Comparison of ENCODE assay signal across 10 mouse cellular contexts in the genomic region with DNA sequence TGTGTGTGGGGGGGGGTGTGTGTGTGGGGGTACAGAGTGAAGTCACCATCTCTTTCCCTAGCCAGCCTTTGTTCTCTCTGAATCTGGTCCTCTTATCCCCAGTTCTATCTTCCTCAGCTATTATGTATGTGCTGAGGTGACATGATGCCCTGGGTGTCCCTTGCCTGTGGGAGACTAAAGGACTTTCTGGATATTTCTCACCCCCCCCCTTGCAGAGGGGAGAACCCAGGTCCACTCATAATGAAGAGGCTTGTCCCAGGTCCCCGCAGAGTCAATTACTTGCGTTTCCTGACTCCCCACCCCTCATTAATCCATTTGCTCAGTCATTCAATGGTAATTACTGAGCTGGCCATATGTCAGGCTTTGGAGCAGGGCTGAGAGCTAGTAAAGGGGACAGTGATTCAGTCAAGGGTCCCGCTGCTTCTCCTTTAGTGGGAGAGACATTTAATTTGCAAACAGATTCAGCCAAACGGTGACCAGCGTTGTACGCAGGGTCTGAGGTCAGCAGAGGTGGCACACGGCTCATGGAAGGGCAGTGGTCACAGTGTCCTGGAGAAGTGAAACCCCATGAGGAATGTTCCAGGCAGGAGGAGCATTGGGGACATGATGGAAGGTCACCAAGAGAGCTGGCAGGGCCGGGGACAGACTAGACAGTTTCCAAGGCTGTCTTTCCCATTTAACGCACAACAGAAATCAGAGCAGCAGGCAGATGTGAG.
DNase-seq lines count a peak whose midpoint lies in the region; ATAC-seq lines count a peak whose summit lies in the region.
"Had no signal": no experiment of that assay in that cellular context is flagged by ENCODE, and none has a peak within 500 bp of the region (broad histone marks: within the 10 kb centered on the region; RNA-seq: fewer than 3 reads in every experiment).

No protein-coding gene starts in this region.

- no peak overlapping the region for H3K9ac ChIP-seq in hindbrain, embryonic 11.5 days (ENCODE audit: low read depth, low read length)
- H3K9ac ChIP-seq in midbrain, embryonic 16.5 days (ENCODE audit: low read depth, low read length), result 0 out of 2 replicates have a peak overlapping the region, but pooled peaks have one; percentile 23
- H3K9ac ChIP-seq in kidney, embryonic 14.5 days (ENCODE audit: low read depth, low read length), result no peak overlapping the region
- H3K9ac ChIP-seq: heart, embryonic 12.5 days; intestine, embryonic 15.5 days had no signal

- H3K36me3 ChIP-seq in hindbrain, embryonic 11.5 days (ENCODE audit: control insufficient read depth, insufficient read depth, low read length), result no peaks in the 10 kb centered on the region
- H3K36me3 ChIP-seq in midbrain, embryonic 16.5 days (ENCODE audit: control insufficient read depth, insufficient read depth, low read length), result no peaks in the 10 kb centered on the region
- H3K36me3 ChIP-seq in kidney, embryonic 14.5 days (ENCODE audit: control insufficient read depth, insufficient read depth, low read length), result no peaks in the 10 kb centered on the region
- H3K36me3 ChIP-seq: heart, embryonic 12.5 days; intestine, embryonic 15.5 days had no signal

- no peak overlapping the region for H3K4me3 ChIP-seq in hindbrain, embryonic 11.5 days (ENCODE audit: low read depth, low read length)
- H3K4me3 ChIP-seq in midbrain, embryonic 16.5 days (ENCODE audit: low read depth, low read length), result no peak overlapping the region
- H3K4me3 ChIP-seq in kidney, embryonic 14.5 days (ENCODE audit: low read length), result no peak overlapping the region
- H3K4me3 ChIP-seq: heart, embryonic 12.5 days; intestine, embryonic 15.5 days had no signal

- peak; percentile 53 for ATAC-seq in hindbrain, embryonic 11.5 days (ENCODE audit: low FRiP score)
- no peak for ATAC-seq in midbrain, embryonic 16.5 days
- ATAC-seq in kidney, embryonic 14.5 days (ENCODE audit: low FRiP score, low TSS enrichment), result no peak

- H3K9me3 ChIP-seq in hindbrain, embryonic 11.5 days (ENCODE audit: control insufficient read depth, low read length), result no peaks in the 10 kb centered on the region
- H3K9me3 ChIP-seq in midbrain, embryonic 16.5 days (replicated peaks; ENCODE audit: control insufficient read depth, low read length, poor library complexity, severe bottlenecking), result no peaks in the 10 kb centered on the region
- 0 out of 2 replicates have a peak, but pooled peaks cover 2% of the 10 kb centered on the region for H3K9me3 ChIP-seq in kidney, embryonic 14.5 days (ENCODE audit: control insufficient read depth, low read length)
- H3K9me3 ChIP-seq: intestine, embryonic 15.5 days had no signal

- no peak overlapping the region for H3K4me2 ChIP-seq in hindbrain, embryonic 11.5 days (replicated peaks; ENCODE audit: low read depth, low read length)
- no peak overlapping the region for H3K4me2 ChIP-seq in midbrain, embryonic 16.5 days (ENCODE audit: low read length)
- no peak overlapping the region for H3K4me2 ChIP-seq in kidney, embryonic 14.5 days (replicated peaks; ENCODE audit: low read depth, low read length)
- H3K4me2 ChIP-seq: heart, embryonic 12.5 days; intestine, embryonic 15.5 days had no signal

- WGBS in hindbrain, embryonic 11.5 days, result 39% methylated on average over 9 of the region's 9 CpGs
- WGBS in midbrain, embryonic 16.5 days, result 25% methylated on average over 9 of the region's 9 CpGs
- 20% methylated on average over 9 of the region's 9 CpGs for WGBS in kidney, embryonic 14.5 days

- H3K27me3 ChIP-seq in hindbrain, embryonic 11.5 days (ENCODE audit: control insufficient read depth, insufficient read depth, low read length), result no peaks in the 10 kb centered on the region
- no peaks in the 10 kb centered on the region; the same call in 1 of the 2 replicates for H3K27me3 ChIP-seq in midbrain, embryonic 16.5 days (ENCODE audit: control insufficient read depth, insufficient read depth, low read depth, low read length)
- peaks cover 3% of the 10 kb centered on the region; the same call in 1 of the 2 replicates for H3K27me3 ChIP-seq in kidney, embryonic 14.5 days (ENCODE audit: control insufficient read depth, insufficient read depth, low read length)

- peak overlapping the region; percentile 83 for H3K27ac ChIP-seq in hindbrain, embryonic 11.5 days (ENCODE audit: low read depth, low read length)
- H3K27ac ChIP-seq in midbrain, embryonic 16.5 days (ENCODE audit: low read length), result peak overlapping the region; percentile 55
- H3K27ac ChIP-seq in kidney, embryonic 14.5 days (ENCODE audit: low read depth, low read length), result no peak overlapping the region
- H3K27ac ChIP-seq: intestine, embryonic 15.5 days had no signal

- peak; percentile 62 for DNase-seq in left cerebral cortex, postnatal 4 days
- no peak for DNase-seq in left cerebral cortex, postnatal 14 days (ENCODE audit: low spot score in 2 of 2)
- peak; percentile 43 for DNase-seq in hindbrain, embryonic 11.5 days (ENCODE audit: low spot score)
- DNase-seq in layer of hippocampus, postnatal 14 days (ENCODE audit: low spot score in 2 of 2), result no peak
- no peak for DNase-seq in T-cell, adult 2 months (ENCODE audit: low spot score)
- DNase-seq: lung, adult 18-20 months had no signal

- no peaks in the 10 kb centered on the region for H3K4me1 ChIP-seq in hindbrain, embryonic 11.5 days (replicated peaks; ENCODE audit: control insufficient read depth, insufficient read depth, low read length)
- H3K4me1 ChIP-seq in midbrain, embryonic 16.5 days (ENCODE audit: control insufficient read depth, insufficient read depth, low read length), result peaks cover 11% of the 10 kb centered on the region
- H3K4me1 ChIP-seq in kidney, embryonic 14.5 days (ENCODE audit: control insufficient read depth, insufficient read depth, low read length), result peaks cover 3% of the 10 kb centered on the region; the same call in 1 of the 2 replicates
- H3K4me1 ChIP-seq: heart, embryonic 12.5 days; intestine, embryonic 15.5 days had no signal

- intact Hi-C loops in left cerebral cortex, postnatal 4 days (cut with DNase I), result no loop called here
- intact Hi-C loops in left cerebral cortex, postnatal 14 days (cut with DNase I), result loop anchor here (5.0 kb wide), 3 partner anchors 102 to 218 kb away; a partner anchor contains a TSS

Comparison
In these comparisons a context has a peak if more than half of its experiments do, and no peak if none do; other contexts are left out.
1. DNase-seq: peak in left cerebral cortex, postnatal 4 days (single experiment) and hindbrain, embryonic 11.5 days (single experiment); none in left cerebral cortex, postnatal 14 days (0 of 2), layer of hippocampus, postnatal 14 days (0 of 2) and T-cell, adult 2 months (single experiment).